Mouse (Mus musculus) adrenal gland, adult 18-20 months (tissue): ENCODE data around the gene Ankrd36. TPM values are rescaled to one million over a fixed set of nuclear protein-coding genes. Genes with fewer than 3 reads are reported as not detected.
"Not testable (repeated sequence)": the region's sequence is repeated elsewhere in the genome, so short reads cannot be mapped to it uniquely, and the experiment has no call there.

Source experiments
- DNase-seq, 2 experiments: peaks; one replicate each; pipeline ENCODE4 v3.0.0; 2021 to 2022; ENCODE audit warnings: low spot score in 2 of 2
- long read RNA-seq, 2 experiments: library from polyadenylated mRNA; stranded (forward); transcript quantifications; one replicate each; pipeline ENCODE4 v2.0.0; 2021
- total RNA-seq, 2 experiments: library from RNA; stranded (reverse); gene quantifications; 1 replicate in 1 of 2; 2 replicates in 1 of 2; pipeline ENCODE4 v1.2.3; 2021

Gene Ankrd36
- not detected for total RNA-seq
- long read RNA-seq, experiment 1, result 0 reads
- long read RNA-seq, experiment 2, partial matches to known transcripts, result 0 of 1 reads
- long read RNA-seq, experiment 2, other reads (novel, unspliced or antisense), result 1 of 1 reads

DNA sequence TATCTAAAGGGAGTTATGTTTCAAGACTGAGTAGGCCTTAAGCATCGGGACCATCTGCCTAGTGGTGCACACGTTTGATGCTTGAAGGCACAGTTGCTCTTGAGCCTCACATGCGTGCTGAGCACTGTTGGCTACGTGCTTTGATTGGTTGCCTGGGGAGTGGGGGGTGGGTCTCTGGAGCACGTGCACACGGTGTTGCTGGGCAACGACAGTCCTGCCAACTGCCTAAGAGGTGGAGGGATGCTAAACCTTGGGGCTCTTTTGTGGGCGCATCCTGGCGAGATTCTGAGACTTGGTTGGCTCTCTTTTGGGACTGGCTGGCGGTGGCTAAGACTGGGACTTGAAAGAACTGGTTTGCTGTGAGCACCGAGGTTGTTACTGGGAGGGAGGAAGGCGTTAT lies at the start of gene Ankrd36:
Ankrd36 (plus strand) TSS at position 211 of the 400 bp plus-strand sequence.
- no peak for DNase-seq

- DNase-seq, result peak; percentile 98
These were observed 48.8 kb upstream of the Ankrd36 start, which contains the start of gene Xbp1 for GRCm38 (mm10) chr11:5520412-5521265. TSS of gene Xbp1 (plus strand) at chr11:5520659.

DNA sequence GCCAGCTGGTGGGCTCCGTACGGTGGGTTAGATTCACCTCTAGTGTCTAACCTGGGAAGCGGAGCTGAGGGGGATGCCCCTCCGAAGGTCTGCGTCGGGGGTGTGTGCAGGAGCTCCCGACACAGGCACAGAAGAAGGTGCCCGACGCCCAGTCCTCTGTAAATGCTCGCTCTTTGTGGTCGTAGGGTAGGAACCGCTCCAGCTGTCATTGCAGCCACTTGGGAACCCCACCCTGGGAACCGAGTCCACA lies 48.3 kb upstream of the Ankrd36 start:
- DNase-seq, result peak in 1 of 2 experiments; percentile 59

GRCm38 (mm10) chr11:5521516-5522291 lies 47.8 kb upstream of the Ankrd36 start:
- peak; percentile 61 to 65 for DNase-seq

DNA sequence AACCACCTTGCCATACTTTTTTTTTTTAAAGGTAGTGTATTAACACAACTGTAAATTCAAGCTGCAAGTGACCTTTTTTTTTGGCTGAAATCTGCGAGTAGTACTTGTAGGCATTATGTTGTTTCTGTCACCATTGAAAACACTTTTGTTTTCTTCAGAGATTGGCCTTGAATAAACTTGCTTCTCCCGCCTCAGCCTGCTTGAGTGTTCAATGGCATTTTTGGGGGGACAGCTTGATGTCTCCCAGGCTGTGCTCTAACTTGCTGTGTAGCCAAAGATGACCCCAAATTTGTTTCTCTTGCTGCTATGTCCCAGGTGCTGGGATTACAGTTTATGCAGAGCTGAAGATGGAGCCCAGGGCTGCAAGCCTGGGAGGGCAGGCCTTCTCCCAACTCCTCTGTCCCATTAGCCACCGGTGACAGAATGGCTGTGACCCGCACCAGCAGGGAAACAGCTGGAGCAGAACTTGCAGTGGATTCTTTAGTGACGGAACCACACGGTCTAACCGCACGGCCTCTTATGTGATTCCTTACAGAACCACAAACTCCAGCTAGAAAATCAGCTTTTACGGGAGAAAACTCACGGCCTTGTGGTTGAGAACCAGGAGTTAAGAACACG lies 46.6 kb upstream of the Ankrd36 start:
- DNase-seq, result no peak

GRCm38 (mm10) chr11:5525418-5525817 lies 44.1 kb upstream of the Ankrd36 start:
- DNase-seq, result no peak

DNA sequence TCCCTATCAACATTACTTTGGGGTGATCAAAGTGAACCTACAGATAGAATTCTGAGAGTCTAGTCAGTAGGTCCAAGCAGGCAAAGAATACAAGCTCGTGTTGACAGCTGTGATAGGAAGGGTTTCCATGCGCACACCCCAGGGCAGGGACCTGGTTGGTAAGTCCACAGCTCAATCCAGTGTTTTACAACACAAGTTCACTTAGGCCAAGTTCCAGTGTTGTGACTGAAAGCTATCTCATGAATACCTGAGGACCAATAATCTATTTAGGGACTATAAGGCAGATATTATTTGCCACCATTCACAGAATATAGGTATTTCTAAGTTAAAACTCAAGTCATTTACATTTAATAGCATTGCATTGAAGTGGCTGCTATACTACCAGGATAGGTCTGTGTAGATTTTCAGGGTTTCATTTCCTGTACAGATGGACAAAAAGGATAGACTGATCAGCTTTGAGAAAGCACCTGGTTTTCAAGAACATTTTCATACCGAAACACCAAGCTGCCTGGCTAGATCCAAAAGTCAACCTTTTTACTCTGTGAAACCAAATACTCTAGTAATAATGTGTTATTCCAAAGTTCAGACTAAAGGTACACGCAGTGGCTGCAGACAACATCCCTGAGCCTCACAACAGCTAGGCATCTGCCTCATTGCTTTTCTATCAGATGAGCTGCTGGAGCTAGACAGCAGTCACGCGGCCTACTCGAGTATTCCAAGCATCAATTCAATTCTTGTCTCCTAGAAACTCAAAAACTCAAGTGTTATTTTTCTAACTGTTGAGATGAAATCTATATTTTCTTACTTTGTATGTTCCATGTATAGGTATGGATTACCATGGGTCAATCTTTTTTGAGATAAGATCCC lies 42.7 kb upstream of the Ankrd36 start:
- no peak for DNase-seq

DNA sequence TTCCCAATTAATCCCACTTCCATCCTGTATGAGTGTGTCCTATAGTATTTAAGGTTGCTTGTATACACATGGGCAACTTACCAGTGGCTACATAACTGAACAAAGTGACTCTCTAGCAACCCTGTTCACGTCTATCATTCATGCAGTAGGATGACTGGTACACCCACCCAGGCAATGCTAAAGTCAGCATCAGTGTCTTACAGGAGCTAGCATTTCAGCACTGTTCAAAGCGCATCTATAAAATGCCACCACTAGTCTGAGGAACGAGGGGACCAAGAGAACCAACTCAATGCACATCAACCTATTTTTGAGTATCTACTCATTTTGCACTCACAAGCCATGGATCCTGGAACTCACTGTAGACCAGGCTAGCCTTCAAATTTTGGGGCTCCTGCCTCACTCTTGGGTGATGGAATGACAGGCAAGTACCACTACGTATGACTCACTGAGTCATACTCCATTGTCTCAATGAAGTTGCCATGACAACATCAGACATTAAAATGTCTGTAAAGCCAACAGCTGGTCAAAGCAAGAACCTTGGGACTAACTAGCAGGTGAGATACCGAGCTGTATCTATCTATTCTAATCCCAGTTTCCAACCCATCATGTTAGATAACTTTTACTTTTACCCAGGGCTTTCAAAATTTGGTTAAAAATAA lies 41.5 kb upstream of the Ankrd36 start:
- no peak for DNase-seq

DNA sequence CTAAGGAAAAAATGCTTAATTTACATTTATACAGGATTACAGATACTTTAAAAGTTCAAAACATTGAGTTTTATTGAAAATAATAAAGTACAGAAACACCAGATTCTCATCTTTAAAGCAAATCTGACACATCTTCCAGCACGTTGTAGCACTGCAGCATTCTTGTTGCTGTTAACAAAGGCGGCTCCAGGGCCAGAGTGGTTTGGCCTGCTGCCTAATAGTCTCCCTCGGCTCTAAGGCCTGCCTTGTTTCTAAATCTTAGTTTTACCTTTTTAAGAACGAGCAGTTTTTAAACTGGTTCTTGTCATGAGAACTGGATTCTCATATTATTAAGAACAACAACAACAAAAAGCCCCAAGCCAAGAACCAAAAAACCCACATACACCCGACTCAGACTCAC lies 40.6 kb upstream of the Ankrd36 start:
- DNase-seq, result no peak

GRCm38 (mm10) chr11:5530172-5530571 lies 39.3 kb upstream of the Ankrd36 start:
- no peak for DNase-seq

DNA sequence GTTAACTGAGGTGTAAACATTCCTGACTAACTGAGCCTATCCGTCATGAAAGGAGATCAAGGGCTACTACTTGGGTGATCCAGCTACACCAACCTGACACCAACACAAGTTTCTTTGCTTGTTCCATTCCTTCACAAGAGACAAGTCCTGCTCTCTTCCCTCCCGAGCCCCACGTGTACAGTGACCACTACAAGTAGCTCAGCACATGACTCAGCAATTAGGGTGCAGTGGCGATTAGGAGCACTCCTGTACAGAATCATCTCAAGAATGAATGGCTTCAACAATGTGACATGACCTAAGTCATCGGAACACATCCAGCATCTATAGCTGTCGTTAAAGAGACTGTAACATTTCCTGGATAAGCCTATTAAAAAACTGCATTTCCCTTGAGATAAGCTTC lies 38.8 kb upstream of the Ankrd36 start:
- DNase-seq, result no peak

DNA sequence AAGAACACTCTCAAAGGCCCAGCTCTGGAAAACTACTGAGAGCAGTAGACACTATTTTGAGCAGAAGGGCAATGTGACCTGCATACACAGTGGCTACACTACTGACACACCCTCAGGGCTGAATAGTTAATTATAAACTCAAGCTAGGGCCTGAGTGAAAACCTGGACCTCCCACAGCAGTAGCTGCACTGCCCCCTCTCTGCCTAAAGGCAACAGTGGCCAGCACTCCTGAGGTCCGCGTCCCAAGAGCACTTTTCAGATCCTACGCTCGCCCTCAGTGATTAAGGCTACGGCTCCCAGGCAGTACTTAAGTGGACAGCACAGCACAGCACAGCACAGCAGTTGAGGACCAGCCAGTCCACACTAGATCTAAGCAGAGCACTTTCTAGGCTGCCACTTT lies 36.4 kb upstream of the Ankrd36 start:
- DNase-seq, result no peak

GRCm38 (mm10) chr11:5537454-5537853 lies 32.0 kb upstream of the Ankrd36 start:
- DNase-seq, result not testable (repeated sequence)

DNA sequence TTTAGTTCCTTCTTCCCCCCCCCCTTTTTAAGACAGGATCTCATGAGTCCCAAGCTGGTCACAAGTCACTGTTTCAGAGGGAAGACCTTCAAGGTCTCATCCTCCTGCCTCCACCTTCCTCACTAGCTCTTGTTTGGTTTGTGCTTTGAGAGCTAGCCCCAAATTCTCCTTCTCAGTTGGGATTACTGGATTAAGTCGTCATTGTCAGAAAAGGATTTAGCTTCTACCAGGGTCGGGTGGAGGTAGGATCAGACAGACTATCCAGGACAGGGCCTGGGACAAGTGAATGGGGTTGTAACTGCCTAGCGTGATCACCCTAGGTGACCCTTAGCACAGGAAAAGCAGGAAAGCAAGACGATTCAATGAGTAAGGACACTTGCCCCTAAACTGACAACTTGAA lies 29.2 kb upstream of the Ankrd36 start:
- DNase-seq, result no peak

- no peak for DNase-seq
These were observed 28.2 kb upstream of the Ankrd36 start for GRCm38 (mm10) chr11:5541230-5541798.

GRCm38 (mm10) chr11:5541799-5542481 lies 27.5 kb upstream of the Ankrd36 start, which contains the start of gene Ccdc117:
TSS of gene Ccdc117 (minus strand) at chr11:5542187.
- DNase-seq, result peak; percentile 80 to 82

GRCm38 (mm10) chr11:5542482-5543185 lies 26.9 kb upstream of the Ankrd36 start:
- DNase-seq, result no peak

- no peak for DNase-seq
These were observed 26.2 kb upstream of the Ankrd36 start for GRCm38 (mm10) chr11:5543281-5543680.

- DNase-seq, result not testable (repeated sequence)
These were observed 24.8 kb upstream of the Ankrd36 start for GRCm38 (mm10) chr11:5544709-5545108.
